Comparison of ENCODE assay signal across 10 mouse cellular contexts in genomic region chr4:109703568-109703967, GRCm38 (mm10). TPM values are rescaled to one million over a fixed set of nuclear protein-coding genes. Genes with fewer than 3 reads are reported as not detected.
DNase-seq lines count a peak whose midpoint lies in the region; ATAC-seq and TF ChIP-seq lines count a peak whose summit lies in the region.
"Had no signal": no experiment of that assay in that cellular context is flagged by ENCODE, and none has a peak within 500 bp of the region (broad histone marks: within the 10 kb centered on the region; RNA-seq: fewer than 3 reads in every experiment).

No protein-coding gene starts in this region.

- no peaks in the 10 kb centered on the region for H3K4me1 ChIP-seq in forebrain, postnatal 0 days (ENCODE audit: insufficient read depth)
- no peaks in the 10 kb centered on the region for H3K4me1 ChIP-seq in forebrain, embryonic 12.5 days
- peaks cover 5% of the 10 kb centered on the region; the same call in 1 of the 2 replicates for H3K4me1 ChIP-seq in liver, postnatal 0 days (ENCODE audit: insufficient read depth)
- no peaks in the 10 kb centered on the region for H3K4me1 ChIP-seq in liver, embryonic 11.5 days (replicated peaks; ENCODE audit: control insufficient read depth, insufficient read depth, low read length)
- H3K4me1 ChIP-seq: limb, embryonic 15.5 days had no signal

- DNase-seq in forebrain, postnatal 0 days, result peak; percentile 57
- DNase-seq in liver, postnatal 0 days, result no peak
- DNase-seq in liver, embryonic 11.5 days (ENCODE audit: low spot score), result no peak
- DNase-seq in c-Kit-positive CD71-negative TER-119-negative erythroid progenitor cells, embryonic 14.5 days (ENCODE audit: low read depth), result peak; percentile 33
- peak; percentile 6 for DNase-seq in retina, adult 2 months (ENCODE audit: low read depth, low spot score)
- no peak for DNase-seq in spleen, adult 12 weeks (ENCODE audit: low spot score)
- DNase-seq in urinary bladder, postnatal 4 days (ENCODE audit: low spot score in 2 of 2), result no peak
- DNase-seq: gastrocnemius, postnatal 36 days had no signal

- no peak overlapping the region for H3K4me3 ChIP-seq in forebrain, postnatal 0 days (ENCODE audit: low read depth, low read length)
- no peak overlapping the region for H3K4me3 ChIP-seq in forebrain, embryonic 12.5 days (replicated peaks)
- no peak overlapping the region for H3K4me3 ChIP-seq in liver, postnatal 0 days (ENCODE audit: low read depth, low read length)
- H3K4me3 ChIP-seq in liver, embryonic 11.5 days (ENCODE audit: low read depth, low read length), result no peak overlapping the region
- H3K4me3 ChIP-seq: limb, embryonic 15.5 days had no signal

- ATAC-seq in forebrain, postnatal 0 days, result no peak
- no peak for ATAC-seq in forebrain, embryonic 12.5 days (ENCODE audit: low FRiP score)
- ATAC-seq in liver, postnatal 0 days, result no peak
- no peak for ATAC-seq in liver, embryonic 11.5 days (replicated peaks; ENCODE audit: low FRiP score)

- no peaks in the 10 kb centered on the region for H3K36me3 ChIP-seq in forebrain, postnatal 0 days (ENCODE audit: insufficient read depth)
- H3K36me3 ChIP-seq in forebrain, embryonic 12.5 days (replicated peaks), result no peaks in the 10 kb centered on the region
- H3K36me3 ChIP-seq in liver, postnatal 0 days (replicated peaks; ENCODE audit: insufficient read depth, low read length), result no peaks in the 10 kb centered on the region
- H3K36me3 ChIP-seq in liver, embryonic 11.5 days (ENCODE audit: control insufficient read depth, insufficient read depth, low read length), result no peaks in the 10 kb centered on the region
- H3K36me3 ChIP-seq: limb, embryonic 15.5 days had no signal

- H3K27ac ChIP-seq in forebrain, postnatal 0 days (ENCODE audit: low read depth, low read length), result no peak overlapping the region
- no peak overlapping the region for H3K27ac ChIP-seq in forebrain, embryonic 12.5 days
- H3K27ac ChIP-seq in liver, postnatal 0 days (ENCODE audit: low read depth), result no peak overlapping the region
- H3K27ac ChIP-seq in liver, embryonic 11.5 days (ENCODE audit: low read depth, low read length), result no peak overlapping the region
- H3K27ac ChIP-seq: limb, embryonic 15.5 days had no signal

- H3K9me3 ChIP-seq in forebrain, postnatal 0 days (ENCODE audit: low read length), result no peaks in the 10 kb centered on the region
- no peaks in the 10 kb centered on the region for H3K9me3 ChIP-seq in forebrain, embryonic 12.5 days
- H3K9me3 ChIP-seq in liver, postnatal 0 days (ENCODE audit: low read length), result no peaks in the 10 kb centered on the region
- H3K9me3 ChIP-seq in liver, embryonic 11.5 days (ENCODE audit: control insufficient read depth, low read length), result no peaks in the 10 kb centered on the region
- H3K9me3 ChIP-seq: limb, embryonic 15.5 days had no signal

- TF ChIP-seq EP300 in liver, postnatal 0 days (IDR thresholded peaks at IDR 0.05; ENCODE audit: low read depth), result no peak

- H3K9ac ChIP-seq in forebrain, postnatal 0 days, result no peak overlapping the region
- no peak overlapping the region for H3K9ac ChIP-seq in forebrain, embryonic 12.5 days
- H3K9ac ChIP-seq in liver, postnatal 0 days (replicated peaks), result no peak overlapping the region
- no peak overlapping the region for H3K9ac ChIP-seq in liver, embryonic 11.5 days (ENCODE audit: low read depth, low read length)
- H3K9ac ChIP-seq: limb, embryonic 15.5 days had no signal

- no peak overlapping the region for H3K4me2 ChIP-seq in forebrain, postnatal 0 days (ENCODE audit: low read depth)
- H3K4me2 ChIP-seq in forebrain, embryonic 12.5 days, result no peak overlapping the region
- no peak overlapping the region for H3K4me2 ChIP-seq in liver, postnatal 0 days (ENCODE audit: low read depth, low read length)
- no peak overlapping the region for H3K4me2 ChIP-seq in liver, embryonic 11.5 days
- H3K4me2 ChIP-seq: limb, embryonic 15.5 days had no signal

- no peaks in the 10 kb centered on the region for H3K27me3 ChIP-seq in forebrain, postnatal 0 days (ENCODE audit: insufficient read depth, low read length)
- no peaks in the 10 kb centered on the region for H3K27me3 ChIP-seq in forebrain, embryonic 12.5 days
- H3K27me3 ChIP-seq in liver, postnatal 0 days (ENCODE audit: insufficient read depth, low read length), result no peaks in the 10 kb centered on the region
- no peaks in the 10 kb centered on the region for H3K27me3 ChIP-seq in liver, embryonic 11.5 days (replicated peaks; ENCODE audit: control insufficient read depth, insufficient read depth, low read length)
- H3K27me3 ChIP-seq: limb, embryonic 15.5 days had no signal

- TF ChIP-seq CTCF in forebrain, postnatal 0 days (IDR thresholded peaks at IDR 0.05; ENCODE audit: low read depth), result peak; percentile 72
- TF ChIP-seq CTCF in liver, postnatal 0 days (IDR thresholded peaks at IDR 0.05; ENCODE audit: low read depth), result peak; percentile 69

RNA-seq across cellular contexts. Expression of gene Faf1, which starts 27.2 kb away (rescaled TPM):
- total RNA-seq in forebrain, postnatal 0 days (2014; rRNA removed), result 54.2 and 55.2 TPM in 2 replicates
- 28.0 and 33.3 TPM in 2 replicates for polyA plus RNA-seq in forebrain, postnatal 0 days (2015; fragmentation: Nextera tagmentation; extraction: Ambion mirVana)
- polyA plus RNA-seq in forebrain, embryonic 12.5 days (2016; fragmentation: Nextera tagmentation; extraction: Ambion mirVana), result 40.7 and 43.2 TPM in 2 replicates
- polyA plus RNA-seq in liver, postnatal 0 days (2015; fragmentation: Nextera tagmentation; extraction: Ambion mirVana), result 10.6 and 10.9 TPM in 2 replicates
- polyA plus RNA-seq in liver, embryonic 11.5 days (2014; fragmentation: Nextera tagmentation; extraction: Ambion mirVana), result 28.7 and 32.6 TPM in 2 replicates

RNA-seq across cellular contexts. Expression of gene Cdkn2c, which starts 36.6 kb away (rescaled TPM):
- total RNA-seq in forebrain, postnatal 0 days (2014; rRNA removed), result 10.8 and 13.4 TPM in 2 replicates
- polyA plus RNA-seq in forebrain, postnatal 0 days (2015; fragmentation: Nextera tagmentation; extraction: Ambion mirVana), result 5.6 and 6.4 TPM in 2 replicates
- 12.6 and 13.9 TPM in 2 replicates for polyA plus RNA-seq in forebrain, embryonic 12.5 days (2016; fragmentation: Nextera tagmentation; extraction: Ambion mirVana)
- polyA plus RNA-seq in liver, postnatal 0 days (2015; fragmentation: Nextera tagmentation; extraction: Ambion mirVana), result 11.1 and 13.4 TPM in 2 replicates
- 6.8 and 7.3 TPM in 2 replicates for polyA plus RNA-seq in liver, embryonic 11.5 days (2014; fragmentation: Nextera tagmentation; extraction: Ambion mirVana)

Comparison
In these comparisons a context has a peak if more than half of its experiments do, and no peak if none do; other contexts are left out.
1. DNase-seq: peak in forebrain, postnatal 0 days (single experiment), c-Kit-positive CD71-negative TER-119-negative erythroid progenitor cells, embryonic 14.5 days (single experiment) and retina, adult 2 months (single experiment); none in liver, postnatal 0 days (single experiment), liver, embryonic 11.5 days (single experiment), spleen, adult 12 weeks (single experiment) and urinary bladder, postnatal 4 days (0 of 2).